Mouse (Mus musculus): Measurements from ENCODE around the gene Akap5.

DNA sequence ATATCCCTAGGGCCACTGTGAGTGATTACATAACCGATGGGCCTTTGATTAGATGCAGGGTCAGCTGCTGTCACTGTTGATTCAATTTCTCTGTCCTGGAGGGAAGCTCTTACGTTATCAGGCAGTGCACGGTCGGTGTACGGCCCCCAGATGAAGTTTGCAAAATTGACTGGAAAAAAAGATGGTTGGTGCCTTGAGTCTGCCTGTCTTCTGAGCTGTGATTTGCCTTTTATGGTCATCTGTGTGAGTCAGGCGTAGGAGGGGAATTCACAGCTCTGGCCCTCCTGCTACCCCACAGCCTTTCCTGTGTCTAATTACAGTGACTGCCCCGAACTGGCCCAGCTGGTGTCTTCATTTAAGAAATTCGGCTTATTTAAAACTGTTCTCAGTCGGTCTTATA, 16.7 kb upstream of the Akap5 start:
- no peak for TF ChIP-seq POLR2A (IDR thresholded peaks at IDR 0.05; ENCODE audit: borderline replicate concordance, control insufficient read depth, low read depth, low read length)
- no peak for TF ChIP-seq CTCF (IDR thresholded peaks at IDR 0.05; ENCODE audit: control insufficient read depth, insufficient read depth, low read length)

Measured in bone marrow, adult 2 months (tissue).